Mouse (Mus musculus): ENCODE data around the gene Mtmr1.

Gene Mtmr1

DNA sequence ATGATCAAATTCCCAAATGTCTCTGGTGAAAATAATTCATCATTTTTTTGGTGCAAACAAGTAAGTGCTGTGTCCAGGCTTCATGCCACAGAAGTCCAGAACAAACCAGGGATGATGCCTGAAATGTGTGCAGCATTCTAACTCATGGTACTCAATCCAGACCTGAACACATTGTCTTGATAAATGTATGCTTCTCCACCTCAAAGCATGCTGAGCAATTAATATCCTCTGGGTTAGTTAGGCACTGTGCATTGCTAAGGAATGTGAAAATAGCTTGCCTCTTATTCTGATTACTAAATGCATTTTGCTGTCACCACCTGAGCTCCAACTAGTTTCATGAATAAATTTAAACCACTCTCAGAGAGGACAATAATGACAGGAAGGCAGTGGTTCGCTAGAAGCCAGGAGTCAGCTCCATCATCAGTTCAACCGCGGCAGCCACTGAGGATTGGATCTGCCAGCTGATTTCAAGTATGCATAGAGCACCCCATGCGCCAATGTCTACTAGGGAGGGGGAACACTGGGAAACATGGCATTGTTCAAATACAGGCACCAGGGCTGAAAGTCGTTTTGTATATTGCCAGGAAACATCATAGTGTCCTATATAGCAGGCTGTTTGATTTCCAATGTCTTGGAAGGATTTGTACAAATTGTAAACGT is 91.6 kb downstream of the Mtmr1 start:
- no peak for DNase-seq

DNA sequence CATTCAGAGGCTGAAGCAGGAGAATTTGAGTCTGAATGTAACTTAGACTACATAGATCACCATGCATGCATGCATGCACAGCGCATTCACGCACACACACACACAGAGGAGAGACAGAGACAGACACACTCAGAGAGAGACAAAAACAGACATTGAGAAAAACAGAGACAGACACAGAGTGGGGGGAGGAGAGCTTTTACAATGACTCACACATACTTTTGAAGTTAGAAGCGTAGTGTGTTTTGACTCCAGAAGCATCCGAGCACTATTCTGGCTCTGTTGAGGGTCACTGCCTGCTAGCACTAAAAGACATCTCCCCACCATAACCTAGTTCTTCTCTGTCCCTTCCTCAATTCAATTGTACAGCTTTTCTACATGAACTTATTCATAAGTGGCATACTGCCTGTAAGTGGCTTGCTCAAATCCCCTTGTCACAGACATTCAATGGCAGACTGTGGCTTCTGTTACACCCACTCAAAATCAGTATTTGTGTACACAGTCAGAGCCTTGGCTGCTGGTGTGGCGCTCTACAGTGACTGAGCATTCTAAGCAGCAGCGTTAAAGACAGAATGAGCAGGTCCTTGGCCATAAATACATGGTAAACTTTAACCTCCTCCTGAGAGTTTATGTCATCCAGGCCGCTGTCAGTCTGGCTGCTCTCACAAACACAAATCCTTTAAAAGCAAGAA is 99.7 kb downstream of the Mtmr1 start:
- DNase-seq = no peak

DNA sequence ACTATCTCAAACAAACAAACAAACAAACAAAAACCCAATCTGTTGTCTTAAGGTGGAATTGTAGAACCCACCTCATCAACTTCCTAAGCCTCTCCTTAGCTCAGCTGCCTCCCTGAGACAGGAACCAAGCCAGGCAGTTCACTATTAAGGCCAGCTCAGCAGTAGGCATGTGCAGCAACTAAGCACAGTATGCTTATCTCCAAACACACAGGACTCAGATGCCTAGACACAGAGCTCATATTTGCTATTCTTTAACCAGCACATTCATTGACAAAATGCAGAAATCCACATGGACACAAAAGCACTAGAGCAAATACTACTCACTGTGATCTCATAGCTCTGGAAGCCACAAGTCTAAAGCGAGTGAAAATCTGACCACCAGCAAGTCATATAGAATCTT is 100.9 kb downstream of the Mtmr1 start:
- DNase-seq = no peak

DNA sequence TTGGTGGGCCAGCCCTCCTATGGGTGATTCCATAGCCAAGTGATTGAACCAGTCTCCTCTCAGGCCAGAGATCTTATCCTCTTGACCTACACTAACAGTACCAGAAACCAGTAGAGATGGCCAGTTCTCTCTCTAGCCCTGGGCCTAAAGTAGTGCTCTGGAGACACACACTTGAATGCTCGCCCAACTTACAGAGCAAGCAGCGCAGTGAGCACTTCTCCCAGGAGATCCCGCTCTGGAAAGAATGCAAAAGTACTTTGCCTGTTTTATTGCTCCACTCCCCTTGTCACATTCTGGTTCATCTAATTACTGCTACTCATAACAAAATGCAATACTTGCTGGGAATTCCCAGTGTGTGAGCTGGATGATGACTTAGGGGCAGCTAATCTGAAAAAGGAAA is 102.9 kb downstream of the Mtmr1 start:
- DNase-seq = no peak

Data from kidney, postnatal 25 days (tissue).